Mouse (Mus musculus): ENCODE measurements at regions not wholly inside any gene's neighbourhood (a gene's known extent, or its start where the extent isn't known, plus 50 kb on each side); places are given as distances from the start of the nearest gene placed in this dataset.

- Histone ChIP-seq H3K27ac (ENCODE audit: low read length) (no peak overlapping the region), H3K9me3 (replicated peaks; ENCODE audit: control insufficient read depth, low read length) (no peaks in the 10 kb centered on the region), H3K36me3 (ENCODE audit: control insufficient read depth, insufficient read depth) (no peaks in the 10 kb centered on the region), H3K27me3 (ENCODE audit: control insufficient read depth, insufficient read depth, low read depth, low read length) (no peaks in the 10 kb centered on the region), H3K4me2 (ENCODE audit: low read depth, low read length) (no peak overlapping the region), H3K9ac (ENCODE audit: low read depth, low read length) (no peak overlapping the region), H3K4me1 (ENCODE audit: control insufficient read depth, low read depth, low read length) (no peaks in the 10 kb centered on the region), H3K4me3 (ENCODE audit: low read depth, low read length) (no peak overlapping the region)
- ATAC-seq (ENCODE audit: low read depth), result no peak
- WGBS (ENCODE audit: insufficient replicate concordance), result 27% methylated on average over 3 of the region's 3 CpGs
Observed at GRCm38 (mm10) chr8:96586129-96586528, 697.8 kb upstream of the Got2 start.

- ATAC-seq (ENCODE audit: low read depth), result no peak
- Histone ChIP-seq H3K27ac (ENCODE audit: low read length) (no peak overlapping the region), H3K9ac (ENCODE audit: low read depth, low read length) (no peak overlapping the region), H3K4me1 (ENCODE audit: control insufficient read depth, low read depth, low read length) (no peaks in the 10 kb centered on the region), H3K4me2 (ENCODE audit: low read depth, low read length) (no peak overlapping the region), H3K9me3 (replicated peaks; ENCODE audit: control insufficient read depth, low read length) (no peaks in the 10 kb centered on the region), H3K4me3 (ENCODE audit: low read depth, low read length) (no peak overlapping the region), H3K36me3 (ENCODE audit: control insufficient read depth, insufficient read depth) (no peaks in the 10 kb centered on the region), H3K27me3 (ENCODE audit: control insufficient read depth, insufficient read depth, low read depth, low read length) (no peaks in the 10 kb centered on the region)
- WGBS (ENCODE audit: insufficient replicate concordance), result 40% methylated on average over 10 of the region's 10 CpGs
Observed at GRCm38 (mm10) chr8:96552512-96552911, 664.2 kb upstream of the Got2 start.

- Histone ChIP-seq H3K4me3 (ENCODE audit: low read depth, low read length) (no peak overlapping the region), H3K27ac (ENCODE audit: low read length) (no peak overlapping the region), H3K9me3 (replicated peaks; ENCODE audit: control insufficient read depth, low read length) (no peaks in the 10 kb centered on the region), H3K36me3 (ENCODE audit: control insufficient read depth, insufficient read depth) (no peaks in the 10 kb centered on the region), H3K4me2 (ENCODE audit: low read depth, low read length) (no peak overlapping the region), H3K27me3 (ENCODE audit: control insufficient read depth, insufficient read depth, low read depth, low read length) (no peaks in the 10 kb centered on the region), H3K9ac (ENCODE audit: low read depth, low read length) (no peak overlapping the region), H3K4me1 (ENCODE audit: control insufficient read depth, low read depth, low read length) (no peaks in the 10 kb centered on the region)
- 68% methylated on average over 2 of the region's 2 CpGs for WGBS (ENCODE audit: insufficient replicate concordance)
- no peak for ATAC-seq (ENCODE audit: low read depth)
Observed at GRCm38 (mm10) chr8:96550408-96550807, 662.1 kb upstream of the Got2 start.

- H3K27ac ChIP-seq (ENCODE audit: low read length), result no peak overlapping the region
- no peaks in the 10 kb centered on the region for H3K27me3 ChIP-seq (ENCODE audit: control insufficient read depth, insufficient read depth, low read depth, low read length)
- H3K4me1 ChIP-seq (ENCODE audit: control insufficient read depth, low read depth, low read length), result no peaks in the 10 kb centered on the region
- H3K4me3 ChIP-seq (ENCODE audit: low read depth, low read length), result no peak overlapping the region
- ATAC-seq (ENCODE audit: low read depth), result no peak
- H3K36me3 ChIP-seq (ENCODE audit: control insufficient read depth, insufficient read depth), result no peaks in the 10 kb centered on the region
- no peak overlapping the region for H3K9ac ChIP-seq (ENCODE audit: low read depth, low read length)
- no peak overlapping the region for H3K4me2 ChIP-seq (ENCODE audit: low read depth, low read length)
- 59% methylated on average over 4 of the region's 4 CpGs for WGBS (ENCODE audit: insufficient replicate concordance)
- H3K9me3 ChIP-seq (replicated peaks; ENCODE audit: control insufficient read depth, low read length), result no peaks in the 10 kb centered on the region
Observed at GRCm38 (mm10) chr8:96548663-96549062, 660.3 kb upstream of the Got2 start.

- no peak overlapping the region for H3K4me2 ChIP-seq (ENCODE audit: low read depth, low read length)
- no peaks in the 10 kb centered on the region for H3K27me3 ChIP-seq (ENCODE audit: control insufficient read depth, insufficient read depth, low read depth, low read length)
- H3K4me1 ChIP-seq (ENCODE audit: control insufficient read depth, low read depth, low read length), result no peaks in the 10 kb centered on the region
- H3K9me3 ChIP-seq (replicated peaks; ENCODE audit: control insufficient read depth, low read length), result no peaks in the 10 kb centered on the region
- H3K9ac ChIP-seq (ENCODE audit: low read depth, low read length), result no peak overlapping the region
- ATAC-seq (ENCODE audit: low read depth), result no peak
- H3K4me3 ChIP-seq (ENCODE audit: low read depth, low read length), result no peak overlapping the region
- no peaks in the 10 kb centered on the region for H3K36me3 ChIP-seq (ENCODE audit: control insufficient read depth, insufficient read depth)
- H3K27ac ChIP-seq (ENCODE audit: low read length), result no peak overlapping the region
Observed at GRCm38 (mm10) chr8:96548187-96548586, 659.8 kb upstream of the Got2 start.

GRCm38 (mm10) chr8:96542215-96542614 lies 653.9 kb upstream of the Got2 start:
- H3K9me3 ChIP-seq (replicated peaks; ENCODE audit: control insufficient read depth, low read length), result no peaks in the 10 kb centered on the region
- H3K9ac ChIP-seq (ENCODE audit: low read depth, low read length), result no peak overlapping the region
- WGBS (ENCODE audit: insufficient replicate concordance), result 79% methylated on average over 3 of the region's 3 CpGs
- no peaks in the 10 kb centered on the region for H3K27me3 ChIP-seq (ENCODE audit: control insufficient read depth, insufficient read depth, low read depth, low read length)
- ATAC-seq (ENCODE audit: low read depth), result no peak
- H3K4me3 ChIP-seq (ENCODE audit: low read depth, low read length), result no peak overlapping the region
- H3K4me1 ChIP-seq (ENCODE audit: control insufficient read depth, low read depth, low read length), result no peaks in the 10 kb centered on the region
- no peak overlapping the region for H3K4me2 ChIP-seq (ENCODE audit: low read depth, low read length)
- no peak overlapping the region for H3K27ac ChIP-seq (ENCODE audit: low read length)
- H3K36me3 ChIP-seq (ENCODE audit: control insufficient read depth, insufficient read depth), result no peaks in the 10 kb centered on the region

- no peak overlapping the region for H3K9ac ChIP-seq (ENCODE audit: low read depth, low read length)
- no peak overlapping the region for H3K4me2 ChIP-seq (ENCODE audit: low read depth, low read length)
- WGBS (ENCODE audit: insufficient replicate concordance), result 70% methylated on average over 6 of the region's 6 CpGs
- H3K9me3 ChIP-seq (replicated peaks; ENCODE audit: control insufficient read depth, low read length), result no peaks in the 10 kb centered on the region
- ATAC-seq (ENCODE audit: low read depth), result no peak
- no peaks in the 10 kb centered on the region for H3K27me3 ChIP-seq (ENCODE audit: control insufficient read depth, insufficient read depth, low read depth, low read length)
- H3K4me1 ChIP-seq (ENCODE audit: control insufficient read depth, low read depth, low read length), result no peaks in the 10 kb centered on the region
- H3K4me3 ChIP-seq (ENCODE audit: low read depth, low read length), result no peak overlapping the region
- H3K36me3 ChIP-seq (ENCODE audit: control insufficient read depth, insufficient read depth), result no peaks in the 10 kb centered on the region
- H3K27ac ChIP-seq (ENCODE audit: low read length), result no peak overlapping the region
Observed at GRCm38 (mm10) chr8:96498854-96499253, 610.5 kb upstream of the Got2 start.

- Histone ChIP-seq H3K4me3 (ENCODE audit: low read depth, low read length) (no peak overlapping the region), H3K9me3 (replicated peaks; ENCODE audit: control insufficient read depth, low read length) (no peaks in the 10 kb centered on the region), H3K9ac (ENCODE audit: low read depth, low read length) (no peak overlapping the region), H3K36me3 (ENCODE audit: control insufficient read depth, insufficient read depth) (no peaks in the 10 kb centered on the region), H3K27me3 (ENCODE audit: control insufficient read depth, insufficient read depth, low read depth, low read length) (no peaks in the 10 kb centered on the region), H3K4me2 (ENCODE audit: low read depth, low read length) (no peak overlapping the region), H3K4me1 (ENCODE audit: control insufficient read depth, low read depth, low read length) (no peaks in the 10 kb centered on the region), H3K27ac (ENCODE audit: low read length) (no peak overlapping the region)
- WGBS (ENCODE audit: insufficient replicate concordance), result 49% methylated on average over 3 of the region's 3 CpGs
- ATAC-seq (ENCODE audit: low read depth), result no peak
Observed at GRCm38 (mm10) chr8:96495406-96495805, 607.1 kb upstream of the Got2 start.

- H3K9ac ChIP-seq (ENCODE audit: low read depth, low read length), result no peak overlapping the region
- WGBS (ENCODE audit: insufficient replicate concordance), result 39% methylated on average over 2 of the region's 2 CpGs
- H3K36me3 ChIP-seq (ENCODE audit: control insufficient read depth, insufficient read depth), result no peaks in the 10 kb centered on the region
- H3K27me3 ChIP-seq (ENCODE audit: control insufficient read depth, insufficient read depth, low read depth, low read length), result no peaks in the 10 kb centered on the region
- ATAC-seq (ENCODE audit: low read depth), result no peak
- no peak overlapping the region for H3K4me2 ChIP-seq (ENCODE audit: low read depth, low read length)
- H3K4me1 ChIP-seq (ENCODE audit: control insufficient read depth, low read depth, low read length), result no peaks in the 10 kb centered on the region
- no peak overlapping the region for H3K4me3 ChIP-seq (ENCODE audit: low read depth, low read length)
- no peak overlapping the region for H3K27ac ChIP-seq (ENCODE audit: low read length)
- no peaks in the 10 kb centered on the region for H3K9me3 ChIP-seq (replicated peaks; ENCODE audit: control insufficient read depth, low read length)
Observed at GRCm38 (mm10) chr8:96489804-96490203, 601.5 kb upstream of the Got2 start.

Measured in liver, embryonic 16.5 days (tissue).